Mouse (Mus musculus) intestine, embryonic 16.5 days (tissue): ENCODE measurements at regions not wholly inside any gene's neighbourhood (a gene's known extent, or its start where the extent isn't known, plus 50 kb on each side); places are given as distances from the start of the nearest gene placed in this dataset.

Experiments used
- ATAC-seq: fragments of 200-750 bp; cut with Nextera tagmentation; 2 replicates; pipeline ENCODE4 v1.8.0; 2017; ENCODE audit warnings: moderate TSS enrichment, moderate library complexity
- H3K27ac ChIP-seq: fragments of 300-500 bp; sonication (generic); 2 replicates; pipeline ENCODE4 v1.5.1; 2014; ENCODE audit warnings: mild to moderate bottlenecking, low read length
- H3K27me3 ChIP-seq: fragments of 300-500 bp; sonication (generic); replicated peaks from 2 replicates; pipeline ENCODE4 v1.6.1; 2014; ENCODE audit warnings: low read length, control low read depth, mixed read lengths; ENCODE audit not compliant: control insufficient read depth, insufficient read depth
- H3K36me3 ChIP-seq: fragments of 300-500 bp; sonication (generic); 2 replicates; pipeline ENCODE4 v1.6.1; 2014; ENCODE audit warnings: low read length, control low read depth; ENCODE audit not compliant: control insufficient read depth, insufficient read depth
- H3K4me1 ChIP-seq: fragments of 300-500 bp; sonication (generic); 2 replicates; pipeline ENCODE4 v1.6.1; 2014; ENCODE audit warnings: low read length, control low read depth, mixed read lengths; ENCODE audit not compliant: control insufficient read depth, insufficient read depth
- H3K4me2 ChIP-seq: fragments of 300-500 bp; sonication (generic); 2 replicates; pipeline ENCODE4 v1.6.1; 2014; ENCODE audit warnings: low read depth, low read length, control low read depth
- H3K4me3 ChIP-seq: fragments of 300-500 bp; sonication (generic); 2 replicates; pipeline ENCODE4 v1.5.1; 2014; ENCODE audit warnings: mild to moderate bottlenecking, low read length
- H3K9ac ChIP-seq: fragments of 300-500 bp; sonication (generic); 2 replicates; pipeline ENCODE4 v1.6.1; 2014; ENCODE audit warnings: low read depth, low read length
- H3K9me3 ChIP-seq: fragments of 300-500 bp; sonication (generic); 2 replicates; pipeline ENCODE4 v1.6.1; 2016; ENCODE audit warnings: low read length, control low read depth; ENCODE audit not compliant: control insufficient read depth
- WGBS: fragments of 180-500 bp; shearing (Covaris S2); extraction: QIAGEN DNeasy Blood & Tissue Kit; methylation state at CpG from one replicate; pipeline ENCODE4 v1.1.7; 2014; 5-methylcytosine and 5-hydroxymethylcytosine counted together

DNA sequence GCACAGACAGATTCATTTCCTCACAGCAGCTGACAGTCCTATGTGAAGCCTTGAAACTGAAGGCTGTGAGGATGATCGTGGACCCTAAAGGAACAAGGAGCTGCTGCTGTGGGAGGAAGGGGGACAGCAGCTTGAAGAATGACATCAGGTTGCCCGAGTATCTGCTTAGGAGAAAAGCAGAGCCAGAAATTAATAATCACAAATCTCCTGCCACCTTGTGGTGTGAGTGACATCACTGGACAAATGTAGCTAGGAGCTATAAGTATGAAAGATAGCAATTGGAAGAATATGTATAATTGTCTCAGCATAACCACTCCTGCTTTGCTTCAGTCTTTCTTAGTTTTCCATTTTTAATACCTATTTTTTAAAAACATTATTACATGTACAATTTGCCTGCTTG is 356.6 kb upstream of the Epha7 start:
- H3K36me3 ChIP-seq = no peaks in the 10 kb centered on the region
- H3K4me2 ChIP-seq = no peak overlapping the region
- no peaks in the 10 kb centered on the region for H3K27me3 ChIP-seq
- no peak for ATAC-seq
- no peak overlapping the region for H3K4me3 ChIP-seq
- H3K27ac ChIP-seq = no peak overlapping the region
- H3K9ac ChIP-seq = no peak overlapping the region
- no peaks in the 10 kb centered on the region for H3K4me1 ChIP-seq
- 49% methylated on average over 2 of the region's 2 CpGs for WGBS
- H3K9me3 ChIP-seq = no peaks in the 10 kb centered on the region
